Mouse (Mus musculus) embryonic stem cell, embryonic (primary cell): ENCODE data around the gene Camkmt.

Source experiments
- CTCF ChIA-PET, 4 experiments: fragments of 300-600 bp in 2 of 4; fragments of 350-600 bp in 2 of 4; sonication (Branson Sonifier 250); formaldehyde crosslinking; loops; one replicate each; lab custom pipeline; 2022; ENCODE audit warnings: inconsistent platforms in 2 of 4; lab: Charles Lee
- POLR2A ChIA-PET, 4 experiments: fragments of 300-600 bp in 2 of 4; fragments of 350-600 bp in 2 of 4; sonication (Branson Sonifier 250); formaldehyde crosslinking; loops; one replicate each; lab custom pipeline; 2022; ENCODE audit warnings: antibody characterized with exemption in 4 of 4, inconsistent platforms in 1 of 4; lab: Charles Lee

Camkmt gene

GRCm38 (mm10) chr17:85141621-85142020, 51.3 kb downstream of the Camkmt start:
- POLR2A ChIA-PET: interaction anchor here in 1 of 4 experiments (1.4 kb wide), 1 partner anchor 21 kb away, joined by 4 read pairs; no protein-coding TSS in a partner anchor

GRCm38 (mm10) chr17:85142495-85143111, 52.3 kb downstream of the Camkmt start:
- ChIA-PET CTCF (interaction anchor here in 1 of 4 experiments (1.0 kb wide), 1 partner anchor 47 kb away, joined by 3 read pairs; no protein-coding TSS in a partner anchor), POLR2A (interaction anchor here in 1 of 4 experiments (0.6 kb wide), 1 partner anchor 20 kb away, joined by 3 read pairs; no protein-coding TSS in a partner anchor)

More at GRCm38 (mm10) chr17:85141621-85142020, 51.3 kb downstream of the Camkmt start:
- CTCF ChIA-PET: no interaction called here

GRCm38 (mm10) chr17:85144141-85144540, 53.8 kb downstream of the Camkmt start:
- CTCF ChIA-PET: interaction anchor here in 1 of 4 experiments (0.6 kb wide), 1 partner anchor 157 kb away, joined by 4 read pairs; no protein-coding TSS in a partner anchor
- POLR2A ChIA-PET: interaction anchor here in 2 of 4 experiments (0.6 to 1.6 kb wide), 3 partner anchors 18 to 19 kb away, joined by 3 to 4 read pairs (median 3); no protein-coding TSS in a partner anchor

- ChIA-PET CTCF (interaction anchor here in 2 of 4 experiments (1.1 to 1.7 kb wide), 2 partner anchors 41 kb away, joined by 3 to 6 read pairs; no protein-coding TSS in a partner anchor), POLR2A (interaction anchor here in 3 of 4 experiments (0.5 to 2.0 kb wide), 8 partner anchors 10 to 581 kb away, joined by 3 to 9 read pairs (median 4); no protein-coding TSS in a partner anchor)
Measured at GRCm38 (mm10) chr17:85148348-85148747, 58.0 kb downstream of the Camkmt start.

- CTCF ChIA-PET: interaction anchor here in 3 of 4 experiments (0.6 to 1.7 kb wide), 6 partner anchors 9 to 1035 kb away, joined by 3 to 7 read pairs (median 4); no protein-coding TSS in a partner anchor
- POLR2A ChIA-PET: interaction anchor here (0.6 to 2.7 kb wide), 13 partner anchors 9 to 60 kb away, joined by 3 to 12 read pairs (median 6); partner anchors contain the start of genes Camkmt (in 1 of the 4) and Prepl (in 1 of the 4)
Measured at GRCm38 (mm10) chr17:85149211-85149738, 58.9 kb downstream of the Camkmt start.

GRCm38 (mm10) chr17:85151264-85151663, 60.9 kb downstream of the Camkmt start:
- CTCF ChIA-PET: interaction anchor here in 2 of 4 experiments (1.2 to 1.3 kb wide), 2 partner anchors 38 kb away, joined by 6 read pairs; no protein-coding TSS in a partner anchor
- POLR2A ChIA-PET: interaction anchor here (0.7 to 3.3 kb wide), 12 partner anchors 8 to 52 kb away, joined by 3 to 17 read pairs (median 6); no protein-coding TSS in a partner anchor

- POLR2A ChIA-PET: interaction anchor here (0.5 to 11.7 kb wide), 27 partner anchors 9 to 913 kb away, joined by 3 to 190 read pairs (median 3); partner anchors contain the start of genes Camkmt (in 2 of the 4) and Prepl (in 2 of the 4)
- CTCF ChIA-PET: interaction anchor here (0.6 to 1.9 kb wide), 13 partner anchors 9 to 585 kb away, joined by 3 to 17 read pairs (median 4); no protein-coding TSS in a partner anchor
Measured at GRCm38 (mm10) chr17:85158202-85158601, 67.8 kb downstream of the Camkmt start.

GRCm38 (mm10) chr17:85159526-85159925, 69.2 kb downstream of the Camkmt start:
- CTCF ChIA-PET: interaction anchor here (0.5 to 1.9 kb wide), 7 partner anchors 25 to 484 kb away, joined by 3 to 13 read pairs (median 4); no protein-coding TSS in a partner anchor
- POLR2A ChIA-PET: interaction anchor here in 3 of 4 experiments (0.7 to 11.7 kb wide), 11 partner anchors 8 to 295 kb away, joined by 3 to 190 read pairs (median 4); no protein-coding TSS in a partner anchor

- ChIA-PET POLR2A (interaction anchor here (0.6 to 11.7 kb wide), 19 partner anchors 8 to 485 kb away, joined by 3 to 190 read pairs (median 4); partner anchors contain the start of genes Camkmt (in 1 of the 4) and Prepl (in 1 of the 4)), CTCF (interaction anchor here in 2 of 4 experiments (0.5 to 1.0 kb wide), 2 partner anchors 29 to 270 kb away, joined by 5 to 7 read pairs; no protein-coding TSS in a partner anchor)
Measured at GRCm38 (mm10) chr17:85160786-85161185, 70.4 kb downstream of the Camkmt start.

- POLR2A ChIA-PET: interaction anchor here (0.6 to 11.7 kb wide), 58 partner anchors 9 to 636 kb away, joined by 3 to 190 read pairs (median 4); partner anchors contain the start of genes Camkmt (in 2 of the 4), Prepl (in 2 of the 4) and Lrpprc (in 1 of the 4)
Measured at GRCm38 (mm10) chr17:85162569-85163271, 72.4 kb downstream of the Camkmt start.

GRCm38 (mm10) chr17:85163272-85163610, 72.9 kb downstream of the Camkmt start:
- POLR2A ChIA-PET: interaction anchor here (0.6 to 11.7 kb wide), 46 partner anchors 8 to 636 kb away, joined by 3 to 190 read pairs (median 4); partner anchors contain the start of genes Camkmt (in 2 of the 4), Prepl (in 2 of the 4) and Lrpprc (in 1 of the 4)
- CTCF ChIA-PET: interaction anchor here in 3 of 4 experiments (0.6 to 2.4 kb wide), 5 partner anchors 14 to 243 kb away, joined by 3 to 14 read pairs (median 10); no protein-coding TSS in a partner anchor

More at GRCm38 (mm10) chr17:85162569-85163271, 72.4 kb downstream of the Camkmt start:
- CTCF ChIA-PET: interaction anchor here in 3 of 4 experiments (0.5 to 2.4 kb wide), 7 partner anchors 13 to 676 kb away, joined by 3 to 14 read pairs (median 6); no protein-coding TSS in a partner anchor

- CTCF ChIA-PET: interaction anchor here in 3 of 4 experiments (0.7 to 1.0 kb wide), 3 partner anchors 20 kb away, joined by 3 to 5 read pairs (median 3); no protein-coding TSS in a partner anchor
- POLR2A ChIA-PET: interaction anchor here in 2 of 4 experiments (0.5 to 1.7 kb wide), 5 partner anchors 8 to 1941 kb away, joined by 3 to 6 read pairs (median 5); no protein-coding TSS in a partner anchor
Measured at GRCm38 (mm10) chr17:85168761-85169160, 78.4 kb downstream of the Camkmt start.

- CTCF ChIA-PET: interaction anchor here in 2 of 4 experiments (0.7 to 0.8 kb wide), 2 partner anchors 19 kb away, joined by 3 to 7 read pairs; no protein-coding TSS in a partner anchor
- POLR2A ChIA-PET: interaction anchor here in 3 of 4 experiments (1.1 to 14.7 kb wide), 5 partner anchors 8 to 12 kb away, joined by 3 to 190 read pairs (median 5); no protein-coding TSS in a partner anchor
Measured at GRCm38 (mm10) chr17:85170541-85171255, 80.3 kb downstream of the Camkmt start.

GRCm38 (mm10) chr17:85171951-85172350, 81.6 kb downstream of the Camkmt start:
- CTCF ChIA-PET: interaction anchor here in 3 of 4 experiments (0.6 to 1.1 kb wide), 3 partner anchors 13 to 18 kb away, joined by 3 to 6 read pairs (median 3); no protein-coding TSS in a partner anchor
- POLR2A ChIA-PET: interaction anchor here in 3 of 4 experiments (0.9 to 14.7 kb wide), 4 partner anchors 9 to 18 kb away, joined by 3 to 190 read pairs (median 5); no protein-coding TSS in a partner anchor

- ChIA-PET POLR2A (interaction anchor here in 3 of 4 experiments (0.5 to 14.7 kb wide), 10 partner anchors 9 to 277 kb away, joined by 3 to 190 read pairs (median 4); no protein-coding TSS in a partner anchor), CTCF (interaction anchor here in 1 of 4 experiments (1.0 kb wide), 1 partner anchor 12 kb away, joined by 9 read pairs; no protein-coding TSS in a partner anchor)
Measured at GRCm38 (mm10) chr17:85177231-85177630, 86.9 kb downstream of the Camkmt start.
